Mouse (Mus musculus): ENCODE data around the gene Cnot9. TPM values are rescaled to one million over a fixed set of nuclear protein-coding genes. Genes with fewer than 3 reads are reported as not detected.
"Not testable (repeated sequence)": the region's sequence is repeated elsewhere in the genome, so short reads cannot be mapped to it uniquely, and the experiment has no call there.

Cnot9 gene
- 48.7 and 51.1 TPM in 2 replicates for polyA plus RNA-seq (2015; fragmentation: Nextera tagmentation; extraction: Ambion mirVana)

DNA sequence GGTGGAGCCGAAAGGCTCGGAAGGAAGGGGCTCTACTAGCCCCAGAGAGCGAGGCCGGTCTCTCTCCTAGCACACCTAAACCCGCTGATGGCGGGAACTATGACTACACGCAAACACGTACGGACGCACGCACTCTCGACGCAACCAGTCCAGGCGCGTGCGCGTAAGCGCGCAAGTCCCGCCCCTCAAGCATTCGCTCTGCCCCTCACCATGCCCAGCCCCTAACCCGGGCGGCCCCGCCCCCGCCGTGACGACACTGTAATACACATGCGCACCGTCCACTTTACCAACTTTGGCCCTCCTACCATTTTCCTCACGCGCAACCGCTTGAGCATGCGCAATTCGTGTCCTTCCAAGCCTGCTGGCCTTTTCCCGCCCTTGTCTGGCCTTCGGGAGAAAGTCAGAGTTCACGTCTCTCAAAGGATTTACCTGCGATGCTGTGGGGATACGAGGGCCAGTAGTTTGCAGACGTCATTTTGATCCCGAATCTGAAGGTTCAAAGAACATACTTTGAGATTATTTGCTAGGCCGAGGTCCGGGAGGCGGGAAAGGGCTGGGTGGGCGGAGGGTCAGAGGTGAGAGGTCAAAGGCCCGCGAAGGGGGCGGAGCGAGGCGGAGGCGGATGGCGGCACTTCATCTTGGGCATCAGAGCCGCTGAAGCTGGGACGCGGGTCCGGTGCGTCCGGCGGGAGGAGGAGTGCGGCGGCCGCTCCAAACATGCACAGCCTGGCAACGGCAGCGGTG lies at the start of gene Cnot9:
Gene Cnot9, plus strand, starts transcription at position 338 of the 744 bp plus-strand sequence.
- H3K9ac ChIP-seq = peak within 1 kb of the TSS; percentile 84
- peak within 1 kb of the TSS; percentile 88 for H3K27ac ChIP-seq (replicated peaks)
- H3K9me3 ChIP-seq = no peaks in the 10 kb centered on the region
- under 1% methylated on average over 63 of the region's 64 CpGs for WGBS
- H3K27me3 ChIP-seq = no peaks in the 10 kb centered on the region
- peak within 1 kb of the TSS; percentile 84 for H3K4me3 ChIP-seq
- peaks cover 41% of the 10 kb centered on the region for H3K4me1 ChIP-seq (replicated peaks)
- H3K36me3 ChIP-seq = no peaks in the 10 kb centered on the region
- H3K4me2 ChIP-seq = peak within 1 kb of the TSS; percentile 82
- ATAC-seq (ENCODE audit: low FRiP score, low read depth) = peak; percentile 100

- Histone ChIP-seq H3K9me3 (no peaks in the 10 kb centered on the region), H3K36me3 (peaks cover 50% of the 10 kb centered on the region), H3K27ac (replicated peaks) (no peak overlapping the region), H3K9ac (no peak overlapping the region), H3K4me1 (replicated peaks) (no peaks in the 10 kb centered on the region), H3K4me2 (no peak overlapping the region), H3K4me3 (no peak overlapping the region), H3K27me3 (no peaks in the 10 kb centered on the region)
- WGBS = 62% methylated on average over 2 of the region's 2 CpGs
- no peak for ATAC-seq (ENCODE audit: low FRiP score, low read depth)
Measured at GRCm38 (mm10) chr1:74460273-74460672, 45.6 kb upstream of the Cnot9 start.

GRCm38 (mm10) chr1:74485792-74486191 lies 20.1 kb upstream of the Cnot9 start:
- Histone ChIP-seq H3K27me3 (no peaks in the 10 kb centered on the region), H3K4me2 (no peak overlapping the region), H3K4me1 (replicated peaks) (no peaks in the 10 kb centered on the region), H3K9me3 (no peaks in the 10 kb centered on the region), H3K36me3 (peaks cover 63% of the 10 kb centered on the region), H3K4me3 (no peak overlapping the region), H3K27ac (replicated peaks) (no peak overlapping the region), H3K9ac (no peak overlapping the region)
- no peak for ATAC-seq (ENCODE audit: low FRiP score, low read depth)
- 95% methylated on average over 5 of the region's 5 CpGs for whole genome bisulfite sequencing

GRCm38 (mm10) chr1:74501106-74501505 lies 4.8 kb upstream of the Cnot9 start:
- Histone ChIP-seq H3K4me1 (replicated peaks) (peaks cover 13% of the 10 kb centered on the region), H3K36me3 (peaks cover 10% of the 10 kb centered on the region), H3K27me3 (no peaks in the 10 kb centered on the region), H3K4me2 (no peak overlapping the region), H3K27ac (replicated peaks) (no peak overlapping the region), H3K9ac (no peak overlapping the region), H3K9me3 (no peaks in the 10 kb centered on the region), H3K4me3 (no peak overlapping the region)
- 69% methylated on average over 1 of the region's 1 CpGs for WGBS
- ATAC-seq (ENCODE audit: low FRiP score, low read depth) = no peak

DNA sequence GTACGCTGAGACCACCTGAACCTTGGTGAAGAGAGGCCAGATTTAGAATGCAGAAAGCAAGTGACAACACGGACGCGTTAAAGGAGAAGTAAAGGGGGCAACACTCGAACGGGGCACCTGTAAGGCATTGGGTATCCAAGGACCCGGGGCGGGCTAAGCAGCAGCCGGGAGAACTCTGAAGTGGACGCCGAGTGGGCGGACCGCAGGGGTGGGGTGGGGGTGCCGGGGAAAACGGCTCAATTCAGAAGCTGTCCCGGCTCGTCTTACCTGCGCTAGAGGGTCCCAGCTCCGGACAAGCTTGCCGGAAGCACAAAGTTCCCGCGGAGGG lies 501 bp upstream of the Cnot9 start:
- H3K27me3 ChIP-seq = no peaks in the 10 kb centered on the region
- ATAC-seq (ENCODE audit: low FRiP score, low read depth) = no peak
- peak overlapping the region; percentile 82 for H3K4me2 ChIP-seq
- peak overlapping the region; percentile 75 for H3K9ac ChIP-seq
- H3K27ac ChIP-seq (replicated peaks) = peak overlapping the region; percentile 69
- under 1% methylated on average over 22 of the region's 22 CpGs for WGBS
- H3K4me1 ChIP-seq (replicated peaks) = peaks cover 41% of the 10 kb centered on the region
- H3K9me3 ChIP-seq = no peaks in the 10 kb centered on the region
- peak overlapping the region; percentile 84 for H3K4me3 ChIP-seq
- no peaks in the 10 kb centered on the region for H3K36me3 ChIP-seq

GRCm38 (mm10) chr1:74506471-74506881 lies 618 bp downstream of the Cnot9 start:
- peaks cover 41% of the 10 kb centered on the region for H3K4me1 ChIP-seq (replicated peaks)
- 0% methylated on average over 33 of the region's 34 CpGs for WGBS
- ATAC-seq (ENCODE audit: low FRiP score, low read depth) = peak; percentile 2; the same call in 1 of the 2 replicates

DNA sequence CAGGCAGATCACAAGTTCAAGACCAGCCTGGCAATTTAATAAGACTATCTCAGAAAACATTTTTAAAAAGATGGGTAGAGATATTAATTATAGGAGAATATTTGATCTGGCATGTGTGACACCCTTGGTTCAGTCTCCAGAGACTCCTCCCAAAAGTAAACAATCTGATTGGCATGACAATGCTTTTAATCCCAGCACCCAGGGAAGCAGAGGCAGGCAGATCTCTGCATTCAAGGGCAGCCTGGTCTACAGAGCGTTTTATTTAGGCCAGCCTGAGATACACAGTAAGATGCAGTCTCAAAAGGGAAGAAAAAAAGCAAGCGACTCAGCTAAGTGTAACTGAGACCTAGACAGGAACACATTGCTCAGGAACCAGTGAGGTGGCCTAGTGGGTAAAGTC lies 1.9 kb downstream of the Cnot9 start:
- no peaks in the 10 kb centered on the region for H3K9me3 ChIP-seq
- peak overlapping the region; percentile 84; the same call in 1 of the 2 replicates for H3K4me3 ChIP-seq
- 95% methylated on average over 2 of the region's 2 CpGs for WGBS
- no peak overlapping the region for H3K27ac ChIP-seq (replicated peaks)
- no peak overlapping the region for H3K9ac ChIP-seq
- H3K27me3 ChIP-seq = no peaks in the 10 kb centered on the region
- ATAC-seq (ENCODE audit: low FRiP score, low read depth) = no peak
- H3K4me2 ChIP-seq = peak overlapping the region; percentile 79
- H3K36me3 ChIP-seq = no peaks in the 10 kb centered on the region
- peaks cover 41% of the 10 kb centered on the region for H3K4me1 ChIP-seq (replicated peaks)

More at GRCm38 (mm10) chr1:74506471-74506881, 618 bp downstream of the Cnot9 start:
- no peaks in the 10 kb centered on the region for H3K36me3 ChIP-seq
- H3K27ac ChIP-seq (replicated peaks) = peak overlapping the region; percentile 88
- peak overlapping the region; percentile 79 for H3K4me2 ChIP-seq
- H3K27me3 ChIP-seq = no peaks in the 10 kb centered on the region
- no peaks in the 10 kb centered on the region for H3K9me3 ChIP-seq
- peak overlapping the region; percentile 84 for H3K4me3 ChIP-seq
- peak overlapping the region; percentile 84 for H3K9ac ChIP-seq

DNA sequence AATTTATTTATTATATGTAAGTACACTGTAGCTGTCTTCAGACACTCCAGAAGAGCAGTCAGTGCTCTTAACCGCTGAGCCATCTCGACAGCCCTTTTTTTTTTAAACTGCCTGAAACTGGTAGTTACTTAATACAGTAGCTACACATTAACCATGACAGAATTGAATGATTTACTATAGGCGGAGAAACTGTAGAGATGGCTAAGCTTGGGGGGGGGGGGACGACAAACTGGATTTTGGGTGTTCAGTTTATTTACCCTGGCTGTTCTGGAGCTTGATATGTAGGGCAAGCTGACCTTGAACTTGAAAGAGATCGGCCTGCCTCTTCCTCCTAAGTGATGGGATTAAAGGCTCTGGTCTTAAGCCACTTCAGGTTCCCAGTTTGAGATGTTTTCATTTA lies 5.4 kb downstream of the Cnot9 start:
- H3K9me3 ChIP-seq = no peaks in the 10 kb centered on the region
- H3K4me1 ChIP-seq (replicated peaks) = peaks cover 28% of the 10 kb centered on the region
- no peak for ATAC-seq (ENCODE audit: low FRiP score, low read depth)
- no peaks in the 10 kb centered on the region for H3K36me3 ChIP-seq
- no peak overlapping the region for H3K27ac ChIP-seq (replicated peaks)
- H3K9ac ChIP-seq = no peak overlapping the region
- WGBS = 96% methylated on average over 5 of the region's 5 CpGs
- no peak overlapping the region for H3K4me2 ChIP-seq
- no peaks in the 10 kb centered on the region for H3K27me3 ChIP-seq
- H3K4me3 ChIP-seq = no peak overlapping the region

DNA sequence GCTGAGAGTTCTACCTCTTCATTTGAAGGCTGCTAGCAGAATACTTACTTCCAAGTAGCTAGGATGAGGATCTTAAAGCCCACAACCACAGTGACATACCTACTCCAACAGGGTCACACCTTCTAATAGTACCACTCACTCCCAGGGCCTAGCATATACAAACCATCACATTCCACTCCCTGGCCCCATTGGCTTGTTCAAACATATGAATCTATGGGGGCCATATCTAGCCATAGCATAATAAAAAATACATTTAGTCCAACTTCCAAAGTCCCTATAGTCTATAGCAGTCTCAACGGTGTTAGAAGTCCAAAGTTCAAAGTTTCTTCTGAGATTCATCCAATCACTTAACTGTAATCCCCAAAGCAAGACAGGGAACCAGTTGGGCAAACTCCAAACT lies 7.1 kb downstream of the Cnot9 start:
- H3K27me3 ChIP-seq; H3K27ac ChIP-seq (replicated peaks); H3K9ac ChIP-seq; H3K4me3 ChIP-seq; ATAC-seq (ENCODE audit: low FRiP score, low read depth); H3K9me3 ChIP-seq; H3K36me3 ChIP-seq; H3K4me2 ChIP-seq: not testable (repeated sequence)
- peaks cover 15% of the 10 kb centered on the region for H3K4me1 ChIP-seq (replicated peaks)
- 97% methylated on average over 1 of the region's 1 CpGs for WGBS

- H3K4me2 ChIP-seq = no peak overlapping the region
- H3K9ac ChIP-seq = no peak overlapping the region
- H3K27me3 ChIP-seq = no peaks in the 10 kb centered on the region
- ATAC-seq (ENCODE audit: low FRiP score, low read depth) = no peak
- peaks cover 44% of the 10 kb centered on the region for H3K36me3 ChIP-seq
- H3K27ac ChIP-seq (replicated peaks) = no peak overlapping the region
- no peak overlapping the region for H3K4me3 ChIP-seq
- H3K4me1 ChIP-seq (replicated peaks) = no peaks in the 10 kb centered on the region
- H3K9me3 ChIP-seq = no peaks in the 10 kb centered on the region
Measured at GRCm38 (mm10) chr1:74519875-74520274, 14.0 kb downstream of the Cnot9 start.

- Histone ChIP-seq H3K27me3 (no peaks in the 10 kb centered on the region), H3K9ac (no peak overlapping the region), H3K9me3 (no peaks in the 10 kb centered on the region), H3K4me1 (replicated peaks) (no peaks in the 10 kb centered on the region), H3K27ac (replicated peaks) (no peak overlapping the region), H3K4me2 (no peak overlapping the region), H3K4me3 (no peak overlapping the region), H3K36me3 (peaks cover 72% of the 10 kb centered on the region)
- no peak for ATAC-seq (ENCODE audit: low FRiP score, low read depth)
- WGBS = 95% methylated on average over 4 of the region's 4 CpGs
Measured at GRCm38 (mm10) chr1:74524746-74525145, 18.9 kb downstream of the Cnot9 start.

GRCm38 (mm10) chr1:74528589-74528988 lies 22.7 kb downstream of the Cnot9 start:
- peaks cover 77% of the 10 kb centered on the region for H3K36me3 ChIP-seq
- H3K27ac ChIP-seq (replicated peaks) = no peak overlapping the region
- H3K9me3 ChIP-seq = no peaks in the 10 kb centered on the region
- no peaks in the 10 kb centered on the region for H3K27me3 ChIP-seq
- ATAC-seq (ENCODE audit: low FRiP score, low read depth) = no peak
- H3K4me1 ChIP-seq (replicated peaks) = no peaks in the 10 kb centered on the region
- H3K4me3 ChIP-seq = no peak overlapping the region
- no peak overlapping the region for H3K4me2 ChIP-seq
- H3K9ac ChIP-seq = no peak overlapping the region
- WGBS = 93% methylated on average over 7 of the region's 7 CpGs

- ATAC-seq (ENCODE audit: low FRiP score, low read depth) = peak; percentile 54; the same call in 1 of the 2 replicates
- Histone ChIP-seq H3K36me3 (no peaks in the 10 kb centered on the region), H3K4me2 (no peak overlapping the region), H3K27ac (replicated peaks) (no peak overlapping the region), H3K9me3 (no peaks in the 10 kb centered on the region), H3K27me3 (no peaks in the 10 kb centered on the region), H3K9ac (no peak overlapping the region), H3K4me3 (no peak overlapping the region), H3K4me1 (replicated peaks) (peaks cover 11% of the 10 kb centered on the region)
Measured at GRCm38 (mm10) chr1:74538650-74539049, 32.8 kb downstream of the Cnot9 start.

Measured in hindbrain, embryonic 15.5 days (tissue).